Mouse (Mus musculus): ENCODE results near the gene Rabggtb. TPM values are rescaled to one million over a fixed set of nuclear protein-coding genes. Genes with fewer than 3 reads are reported as not detected.

Gene Rabggtb
- polyA plus RNA-seq, 1 experiment from 2014 or later = 36.7 TPM

GRCm38 (mm10) chr3:153911197-153911881 lies 1.5 kb downstream of the Rabggtb start:
- H3K4me3 ChIP-seq (ENCODE audit: low read depth, low read length) = peak overlapping the region; percentile 84
- H3K27me3 ChIP-seq (replicated peaks; ENCODE audit: control insufficient read depth, insufficient read depth, low read length) = no peaks in the 10 kb centered on the region
- H3K27ac ChIP-seq (ENCODE audit: low read depth, low read length) = peak overlapping the region; percentile 57
- TF ChIP-seq CTCF (IDR thresholded peaks at IDR 0.05; ENCODE audit: low read depth) = no peak
- peak overlapping the region; percentile 88 for H3K9ac ChIP-seq (ENCODE audit: low read depth, low read length)
- H3K36me3 ChIP-seq (ENCODE audit: control insufficient read depth, insufficient read depth) = peaks cover 41% of the 10 kb centered on the region
- peak overlapping the region; percentile 75 for H3K4me2 ChIP-seq (replicated peaks; ENCODE audit: low read depth)
- H3K4me1 ChIP-seq (replicated peaks; ENCODE audit: control insufficient read depth, insufficient read depth, low read length) = peaks cover 15% of the 10 kb centered on the region
- H3K9me3 ChIP-seq (ENCODE audit: control insufficient read depth) = no peaks in the 10 kb centered on the region
- whole genome bisulfite sequencing = 22% methylated on average over 8 of the region's 8 CpGs
- no peak for ATAC-seq

GRCm38 (mm10) chr3:153910489-153910888 lies 2.3 kb downstream of the Rabggtb start:
- H3K9ac ChIP-seq (ENCODE audit: low read depth, low read length) = peak overlapping the region; percentile 42
- H3K4me1 ChIP-seq (replicated peaks; ENCODE audit: control insufficient read depth, insufficient read depth, low read length) = peaks cover 15% of the 10 kb centered on the region
- H3K9me3 ChIP-seq (ENCODE audit: control insufficient read depth) = no peaks in the 10 kb centered on the region
- ATAC-seq = no peak
- peaks cover 49% of the 10 kb centered on the region for H3K36me3 ChIP-seq (ENCODE audit: control insufficient read depth, insufficient read depth)
- H3K4me3 ChIP-seq (ENCODE audit: low read depth, low read length) = peak overlapping the region; percentile 84; the same call in 1 of the 2 replicates
- 45% methylated on average over 7 of the region's 7 CpGs for WGBS
- no peak for TF ChIP-seq CTCF (IDR thresholded peaks at IDR 0.05; ENCODE audit: low read depth)
- H3K4me2 ChIP-seq (replicated peaks; ENCODE audit: low read depth) = peak overlapping the region; percentile 75
- no peaks in the 10 kb centered on the region for H3K27me3 ChIP-seq (replicated peaks; ENCODE audit: control insufficient read depth, insufficient read depth, low read length)
- peak overlapping the region; percentile 68 for H3K27ac ChIP-seq (ENCODE audit: low read depth, low read length)

GRCm38 (mm10) chr3:153908919-153909318 lies 3.9 kb downstream of the Rabggtb start:
- no peak for ATAC-seq
- Histone ChIP-seq H3K36me3 (ENCODE audit: control insufficient read depth, insufficient read depth) (peaks cover 65% of the 10 kb centered on the region), H3K4me1 (replicated peaks; ENCODE audit: control insufficient read depth, insufficient read depth, low read length) (peaks cover 15% of the 10 kb centered on the region), H3K4me3 (ENCODE audit: low read depth, low read length) (no peak overlapping the region), H3K9me3 (ENCODE audit: control insufficient read depth) (no peaks in the 10 kb centered on the region), H3K9ac (ENCODE audit: low read depth, low read length) (no peak overlapping the region), H3K27ac (ENCODE audit: low read depth, low read length) (0 out of 2 replicates have a peak overlapping the region, but pooled peaks have one; percentile 21), H3K4me2 (replicated peaks; ENCODE audit: low read depth) (peak overlapping the region; percentile 75; the same call in 1 of the 2 replicates), H3K27me3 (replicated peaks; ENCODE audit: control insufficient read depth, insufficient read depth, low read length) (no peaks in the 10 kb centered on the region)
- 39% methylated on average over 5 of the region's 5 CpGs for WGBS
- no peak for TF ChIP-seq CTCF (IDR thresholded peaks at IDR 0.05; ENCODE audit: low read depth)

- no peaks in the 10 kb centered on the region for H3K9me3 ChIP-seq (ENCODE audit: control insufficient read depth)
- peaks cover 64% of the 10 kb centered on the region for H3K36me3 ChIP-seq (ENCODE audit: control insufficient read depth, insufficient read depth)
- no peak within 1 kb of the TSS for H3K9ac ChIP-seq (ENCODE audit: low read depth, low read length)
- WGBS = 82% methylated on average over 9 of the region's 9 CpGs
- ATAC-seq = no peak
- peak within 1 kb of the TSS; percentile 28 for H3K27ac ChIP-seq (ENCODE audit: low read depth, low read length)
- no peak within 1 kb of the TSS for H3K4me2 ChIP-seq (replicated peaks; ENCODE audit: low read depth)
- peaks cover 9% of the 10 kb centered on the region for H3K4me1 ChIP-seq (replicated peaks; ENCODE audit: control insufficient read depth, insufficient read depth, low read length)
- H3K27me3 ChIP-seq (replicated peaks; ENCODE audit: control insufficient read depth, insufficient read depth, low read length) = no peaks in the 10 kb centered on the region
- no peak within 1 kb of the TSS for H3K4me3 ChIP-seq (ENCODE audit: low read depth, low read length)
- TF ChIP-seq CTCF (IDR thresholded peaks at IDR 0.05; ENCODE audit: low read depth) = no peak
These were observed 6.5 kb downstream of the Rabggtb start, which contains the start of gene Msh4 for GRCm38 (mm10) chr3:153906136-153906871. Gene Msh4, minus strand, starts transcription at chr3:153906138.

GRCm38 (mm10) chr3:153905251-153906135 lies 7.3 kb downstream of the Rabggtb start:
- H3K27me3 ChIP-seq (replicated peaks; ENCODE audit: control insufficient read depth, insufficient read depth, low read length) = no peaks in the 10 kb centered on the region
- TF ChIP-seq CTCF (IDR thresholded peaks at IDR 0.05; ENCODE audit: low read depth) = no peak
- H3K27ac ChIP-seq (ENCODE audit: low read depth, low read length) = peak overlapping the region; percentile 28
- no peak overlapping the region for H3K4me3 ChIP-seq (ENCODE audit: low read depth, low read length)
- WGBS = 82% methylated on average over 49 of the region's 49 CpGs
- peaks cover 56% of the 10 kb centered on the region for H3K36me3 ChIP-seq (ENCODE audit: control insufficient read depth, insufficient read depth)
- peak; percentile 23; the same call in 1 of the 2 replicates for ATAC-seq
- no peak overlapping the region for H3K4me2 ChIP-seq (replicated peaks; ENCODE audit: low read depth)
- H3K9me3 ChIP-seq (ENCODE audit: control insufficient read depth) = no peaks in the 10 kb centered on the region
- H3K9ac ChIP-seq (ENCODE audit: low read depth, low read length) = no peak overlapping the region
- peaks cover 4% of the 10 kb centered on the region for H3K4me1 ChIP-seq (replicated peaks; ENCODE audit: control insufficient read depth, insufficient read depth, low read length)
